Mouse (Mus musculus): Measurements from ENCODE around the gene Coq6. TPM values are rescaled to one million over a fixed set of nuclear protein-coding genes. Genes with fewer than 3 reads are reported as not detected.
A peak's percentile ranks its signal among the peaks of the same experiment; 100 is the strongest.

Coq6 gene
- polyA plus RNA-seq, 1 experiment from 2014 or later: 57.4 TPM

DNA sequence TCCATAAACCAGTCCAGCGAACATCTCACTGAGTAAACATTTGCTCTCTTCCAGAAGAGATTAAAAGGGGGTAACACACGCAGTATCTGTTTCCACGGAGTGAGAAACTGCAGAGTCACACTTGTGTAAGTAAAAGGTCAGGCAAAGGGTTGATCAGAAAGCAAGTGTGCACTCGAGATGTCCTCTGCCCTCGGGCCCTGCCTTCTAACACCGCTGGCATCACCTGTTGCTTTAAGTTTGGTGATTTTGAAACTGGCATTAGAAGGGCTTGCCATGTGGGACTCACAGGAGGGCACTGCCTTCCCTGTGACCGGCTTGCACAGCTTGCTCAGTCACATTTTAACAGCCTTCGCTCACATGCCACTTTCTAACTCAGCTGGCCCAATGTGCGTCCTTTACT is 38.2 kb downstream of the Coq6 start:
- no peak overlapping the region for H3K4me3 ChIP-seq (ENCODE audit: low read depth, low read length)
- 68% methylated on average over 9 of the region's 9 CpGs for WGBS (ENCODE audit: insufficient replicate concordance)
- no peak overlapping the region for H3K4me2 ChIP-seq
- no peaks in the 10 kb centered on the region for H3K4me1 ChIP-seq (ENCODE audit: control insufficient read depth, insufficient read depth, low read length)
- no peaks in the 10 kb centered on the region; the same call in 1 of the 2 replicates for H3K36me3 ChIP-seq (ENCODE audit: control insufficient read depth, insufficient read depth, low read length)
- H3K27ac ChIP-seq (ENCODE audit: low read depth, low read length): no peak overlapping the region
- ATAC-seq (replicated peaks; ENCODE audit: insufficient number of reproducible peaks, low FRiP score, low TSS enrichment): no peak
- H3K27me3 ChIP-seq (ENCODE audit: control insufficient read depth, insufficient read depth, low read length): no peaks in the 10 kb centered on the region
- H3K9me3 ChIP-seq (replicated peaks; ENCODE audit: control insufficient read depth, low read length): no peaks in the 10 kb centered on the region
- no peak overlapping the region for H3K9ac ChIP-seq (ENCODE audit: low read depth, low read length)

DNA sequence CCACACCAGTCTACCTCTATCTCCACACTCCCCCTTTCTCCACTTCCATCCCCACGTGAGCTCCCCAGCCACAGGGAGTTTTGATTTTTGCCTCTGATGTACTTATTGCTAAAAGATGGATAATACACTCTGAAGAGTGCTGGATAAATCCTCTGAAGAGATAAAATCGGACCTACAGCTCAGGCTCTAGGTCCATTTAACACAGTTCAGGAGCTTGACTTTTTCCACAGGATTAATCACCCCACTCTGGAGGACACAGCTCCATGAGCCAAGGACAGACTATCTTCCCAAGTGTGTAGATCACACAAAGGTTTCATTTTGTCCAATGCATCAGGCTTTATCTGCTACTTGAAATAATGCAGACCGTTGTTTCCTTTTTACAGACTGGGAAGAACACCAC is 38.6 kb downstream of the Coq6 start:
- Histone ChIP-seq H3K4me3 (ENCODE audit: low read depth, low read length) (no peak overlapping the region), H3K27me3 (ENCODE audit: control insufficient read depth, insufficient read depth, low read length) (no peaks in the 10 kb centered on the region), H3K27ac (ENCODE audit: low read depth, low read length) (no peak overlapping the region), H3K36me3 (ENCODE audit: control insufficient read depth, insufficient read depth, low read length) (no peaks in the 10 kb centered on the region; the same call in 1 of the 2 replicates), H3K9ac (ENCODE audit: low read depth, low read length) (no peak overlapping the region), H3K4me2 (no peak overlapping the region), H3K9me3 (replicated peaks; ENCODE audit: control insufficient read depth, low read length) (no peaks in the 10 kb centered on the region), H3K4me1 (ENCODE audit: control insufficient read depth, insufficient read depth, low read length) (no peaks in the 10 kb centered on the region)
- ATAC-seq (replicated peaks; ENCODE audit: insufficient number of reproducible peaks, low FRiP score, low TSS enrichment): no peak
- WGBS (ENCODE audit: insufficient replicate concordance): 68% methylated on average over 3 of the region's 3 CpGs

DNA sequence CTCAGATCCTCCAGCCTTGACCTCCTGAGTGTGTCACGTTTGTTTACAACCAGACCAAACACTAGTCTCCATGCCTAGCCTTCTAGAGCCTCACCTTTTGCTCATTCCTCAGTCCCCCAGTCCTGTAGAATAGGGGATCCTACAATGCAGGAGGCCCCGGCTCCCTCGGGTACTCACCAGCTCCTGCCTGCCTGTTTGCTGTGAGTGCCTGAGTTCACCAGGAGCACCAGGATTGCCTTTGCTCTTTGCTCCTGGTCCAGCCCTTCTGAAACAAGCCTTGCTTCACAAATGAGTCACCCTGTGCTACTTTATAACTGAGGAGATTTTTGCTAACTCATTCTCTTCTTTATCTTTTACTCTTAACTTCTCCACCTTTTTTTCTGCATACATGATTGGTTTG is 39.2 kb downstream of the Coq6 start:
- no peak overlapping the region for H3K9ac ChIP-seq (ENCODE audit: low read depth, low read length)
- H3K4me2 ChIP-seq: no peak overlapping the region
- H3K27me3 ChIP-seq (ENCODE audit: control insufficient read depth, insufficient read depth, low read length): no peaks in the 10 kb centered on the region
- no peak for ATAC-seq (replicated peaks; ENCODE audit: insufficient number of reproducible peaks, low FRiP score, low TSS enrichment)
- H3K4me1 ChIP-seq (ENCODE audit: control insufficient read depth, insufficient read depth, low read length): no peaks in the 10 kb centered on the region
- no peaks in the 10 kb centered on the region for H3K9me3 ChIP-seq (replicated peaks; ENCODE audit: control insufficient read depth, low read length)
- no peak overlapping the region for H3K27ac ChIP-seq (ENCODE audit: low read depth, low read length)
- WGBS (ENCODE audit: insufficient replicate concordance): 64% methylated on average over 3 of the region's 3 CpGs
- no peaks in the 10 kb centered on the region; the same call in 1 of the 2 replicates for H3K36me3 ChIP-seq (ENCODE audit: control insufficient read depth, insufficient read depth, low read length)
- H3K4me3 ChIP-seq (ENCODE audit: low read depth, low read length): no peak overlapping the region

- Histone ChIP-seq H3K9me3 (replicated peaks; ENCODE audit: control insufficient read depth, low read length) (no peaks in the 10 kb centered on the region), H3K27me3 (ENCODE audit: control insufficient read depth, insufficient read depth, low read length) (no peaks in the 10 kb centered on the region), H3K4me3 (ENCODE audit: low read depth, low read length) (no peak overlapping the region), H3K4me2 (no peak overlapping the region), H3K4me1 (ENCODE audit: control insufficient read depth, insufficient read depth, low read length) (no peaks in the 10 kb centered on the region), H3K27ac (ENCODE audit: low read depth, low read length) (no peak overlapping the region), H3K9ac (ENCODE audit: low read depth, low read length) (no peak overlapping the region), H3K36me3 (ENCODE audit: control insufficient read depth, insufficient read depth, low read length) (no peaks in the 10 kb centered on the region)
- WGBS (ENCODE audit: insufficient replicate concordance): 45% methylated on average over 9 of the region's 9 CpGs
- no peak for ATAC-seq (replicated peaks; ENCODE audit: insufficient number of reproducible peaks, low FRiP score, low TSS enrichment)
These were observed 41.5 kb downstream of the Coq6 start for GRCm38 (mm10) chr12:84402923-84403322.

GRCm38 (mm10) chr12:84404541-84404940 is 43.1 kb downstream of the Coq6 start:
- H3K9me3 ChIP-seq (replicated peaks; ENCODE audit: control insufficient read depth, low read length): no peaks in the 10 kb centered on the region
- H3K4me3 ChIP-seq (ENCODE audit: low read depth, low read length): no peak overlapping the region
- no peak overlapping the region for H3K27ac ChIP-seq (ENCODE audit: low read depth, low read length)
- 89% methylated on average over 6 of the region's 6 CpGs for WGBS (ENCODE audit: insufficient replicate concordance)
- no peaks in the 10 kb centered on the region for H3K36me3 ChIP-seq (ENCODE audit: control insufficient read depth, insufficient read depth, low read length)
- H3K4me2 ChIP-seq: no peak overlapping the region
- H3K4me1 ChIP-seq (ENCODE audit: control insufficient read depth, insufficient read depth, low read length): peaks cover 3% of the 10 kb centered on the region; the same call in 1 of the 2 replicates
- H3K9ac ChIP-seq (ENCODE audit: low read depth, low read length): no peak overlapping the region
- H3K27me3 ChIP-seq (ENCODE audit: control insufficient read depth, insufficient read depth, low read length): no peaks in the 10 kb centered on the region
- no peak for ATAC-seq (replicated peaks; ENCODE audit: insufficient number of reproducible peaks, low FRiP score, low TSS enrichment)

DNA sequence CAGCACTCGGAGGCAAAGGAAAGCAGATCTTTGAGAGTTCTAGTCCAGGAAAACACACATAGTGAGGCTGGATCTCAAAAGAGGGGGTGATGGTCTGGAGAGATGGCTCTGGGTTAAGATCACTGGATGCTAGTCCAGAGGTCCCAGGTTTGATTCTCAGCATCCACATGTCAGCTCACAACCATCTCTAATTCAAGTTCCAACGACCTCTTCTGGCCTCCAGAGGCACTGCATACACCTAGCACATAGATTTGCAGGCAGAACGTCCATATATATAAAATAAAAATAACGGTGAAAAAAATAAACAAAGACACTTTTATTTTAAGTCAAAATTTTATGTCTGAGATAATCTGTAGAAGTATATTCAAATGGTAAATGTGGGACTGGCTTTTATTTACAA is 45.8 kb downstream of the Coq6 start:
- peaks cover 3% of the 10 kb centered on the region; the same call in 1 of the 2 replicates for H3K4me1 ChIP-seq (ENCODE audit: control insufficient read depth, insufficient read depth, low read length)
- H3K4me3 ChIP-seq (ENCODE audit: low read depth, low read length): no peak overlapping the region
- no peak for ATAC-seq (replicated peaks; ENCODE audit: insufficient number of reproducible peaks, low FRiP score, low TSS enrichment)
- H3K4me2 ChIP-seq: no peak overlapping the region
- no peak overlapping the region for H3K27ac ChIP-seq (ENCODE audit: low read depth, low read length)
- no peaks in the 10 kb centered on the region for H3K36me3 ChIP-seq (ENCODE audit: control insufficient read depth, insufficient read depth, low read length)
- WGBS (ENCODE audit: insufficient replicate concordance): 55% methylated on average over 4 of the region's 4 CpGs
- no peaks in the 10 kb centered on the region for H3K9me3 ChIP-seq (replicated peaks; ENCODE audit: control insufficient read depth, low read length)
- H3K9ac ChIP-seq (ENCODE audit: low read depth, low read length): no peak overlapping the region
- no peaks in the 10 kb centered on the region for H3K27me3 ChIP-seq (ENCODE audit: control insufficient read depth, insufficient read depth, low read length)

GRCm38 (mm10) chr12:84407874-84408818 is 46.7 kb downstream of the Coq6 start:
- peak; percentile 48; the same call in 1 of the 2 replicates for ATAC-seq (replicated peaks; ENCODE audit: insufficient number of reproducible peaks, low FRiP score, low TSS enrichment)
- WGBS (ENCODE audit: insufficient replicate concordance): 2% methylated on average over 47 of the region's 52 CpGs
- peak overlapping the region; percentile 85 for H3K27ac ChIP-seq (ENCODE audit: low read depth, low read length)

DNA sequence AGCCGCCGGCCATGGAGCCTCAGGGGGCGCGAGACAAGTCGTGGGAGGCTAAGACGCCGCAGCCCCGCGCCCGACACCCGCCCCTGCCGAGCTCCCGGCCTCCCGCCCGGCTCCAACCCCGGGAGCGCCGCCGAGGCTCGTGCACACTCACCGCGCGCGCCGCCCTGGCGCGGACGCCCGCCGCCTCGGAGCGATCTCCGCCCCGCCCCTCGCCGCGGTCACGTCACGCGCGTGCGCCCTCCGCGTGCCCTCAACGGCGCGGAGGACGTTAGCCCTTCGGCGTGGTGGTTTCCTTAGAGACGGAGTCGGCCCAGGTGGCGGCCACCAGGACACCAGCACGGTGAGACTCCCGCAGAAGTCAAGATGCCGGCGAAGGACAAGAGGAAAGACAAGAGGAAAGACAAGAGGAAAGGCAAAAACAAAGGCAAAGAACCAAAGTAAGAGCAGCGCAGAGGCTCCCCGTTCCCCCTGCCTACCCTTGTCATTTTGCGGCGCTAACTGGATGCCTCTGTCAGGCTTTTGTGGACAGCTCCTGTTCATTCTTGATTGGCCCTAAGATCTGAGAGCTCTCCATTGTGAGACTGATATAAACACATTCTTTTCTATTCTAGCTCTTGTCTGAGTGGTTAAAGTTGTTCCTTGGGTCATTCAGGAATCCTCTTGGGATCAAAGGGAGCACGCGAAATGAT is 47.5 kb downstream of the Coq6 start, which contains the start of the genes Entpd5 and Bbof1:
TSS of gene Entpd5 (minus strand) at position 211 of the 689 bp plus-strand sequence.
TSS of gene Bbof1 (plus strand) at position 253 of the 689 bp plus-strand sequence.
- Histone ChIP-seq H3K4me1 (ENCODE audit: control insufficient read depth, insufficient read depth, low read length) (peaks cover 3% of the 10 kb centered on the region; the same call in 1 of the 2 replicates), H3K27ac (ENCODE audit: low read depth, low read length) (peak within 1 kb of the TSS; percentile 85), H3K36me3 (ENCODE audit: control insufficient read depth, insufficient read depth, low read length) (no peaks in the 10 kb centered on the region), H3K4me2 (peak within 1 kb of the TSS; percentile 89), H3K27me3 (ENCODE audit: control insufficient read depth, insufficient read depth, low read length) (no peaks in the 10 kb centered on the region), H3K9me3 (replicated peaks; ENCODE audit: control insufficient read depth, low read length) (no peaks in the 10 kb centered on the region), H3K9ac (ENCODE audit: low read depth, low read length) (peak within 1 kb of the TSS; percentile 92), H3K4me3 (ENCODE audit: low read depth, low read length) (peak within 1 kb of the TSS; percentile 82)
- 2% methylated on average over 57 of the region's 63 CpGs for WGBS (ENCODE audit: insufficient replicate concordance)
- ATAC-seq (replicated peaks; ENCODE audit: insufficient number of reproducible peaks, low FRiP score, low TSS enrichment): peak; percentile 91

More at GRCm38 (mm10) chr12:84407874-84408818, 46.7 kb downstream of the Coq6 start:
- Histone ChIP-seq H3K9ac (ENCODE audit: low read depth, low read length) (peak overlapping the region; percentile 92), H3K9me3 (replicated peaks; ENCODE audit: control insufficient read depth, low read length) (no peaks in the 10 kb centered on the region), H3K27me3 (ENCODE audit: control insufficient read depth, insufficient read depth, low read length) (no peaks in the 10 kb centered on the region), H3K4me1 (ENCODE audit: control insufficient read depth, insufficient read depth, low read length) (peaks cover 3% of the 10 kb centered on the region; the same call in 1 of the 2 replicates), H3K4me3 (ENCODE audit: low read depth, low read length) (peak overlapping the region; percentile 82), H3K36me3 (ENCODE audit: control insufficient read depth, insufficient read depth, low read length) (no peaks in the 10 kb centered on the region), H3K4me2 (peak overlapping the region; percentile 89)

All from heart, embryonic 11.5 days (tissue).